Mouse (Mus musculus) liver, embryonic 11.5 days (tissue): ENCODE data around the gene Lekr1. TPM values are rescaled to one million over a fixed set of nuclear protein-coding genes. Genes with fewer than 3 reads are reported as not detected.

Source experiments
- ATAC-seq: fragments of 200-750 bp; cut with Nextera tagmentation; replicated peaks from 2 replicates; pipeline ENCODE4 v1.8.0; 2017; ENCODE audit warnings: moderate number of reproducible peaks, mild to moderate bottlenecking, moderate TSS enrichment, moderate library complexity; ENCODE audit not compliant: low FRiP score
- DNase-seq: peaks from one replicate; pipeline ENCODE4 v3.0.0-alpha.2; 2017; ENCODE audit warnings: low spot score
- H3K27ac ChIP-seq: fragments of 300-500 bp; sonication (generic); 2 replicates; pipeline ENCODE4 v1.5.1; 2014; ENCODE audit warnings: mild to moderate bottlenecking, low read depth, low read length, control low read depth
- H3K27me3 ChIP-seq: fragments of 300-500 bp; sonication (generic); replicated peaks from 2 replicates; pipeline ENCODE4 v1.6.1; 2014; ENCODE audit warnings: low read length, mixed read lengths; ENCODE audit not compliant: control insufficient read depth, insufficient read depth
- H3K36me3 ChIP-seq: fragments of 300-500 bp; sonication (generic); 2 replicates; pipeline ENCODE4 v1.6.1; 2014; ENCODE audit warnings: mild to moderate bottlenecking, low read length, moderate library complexity, mixed read lengths; ENCODE audit not compliant: control insufficient read depth, insufficient read depth
- H3K4me1 ChIP-seq: fragments of 300-500 bp; sonication (generic); replicated peaks from 2 replicates; pipeline ENCODE4 v1.6.1; 2014; ENCODE audit warnings: low read length, mixed read lengths; ENCODE audit not compliant: control insufficient read depth, insufficient read depth
- H3K4me2 ChIP-seq: fragments of 300-500 bp; sonication (generic); 2 replicates; pipeline ENCODE4 v1.6.1; 2014; ENCODE audit warnings: mild to moderate bottlenecking, control low read depth, moderate library complexity
- H3K4me3 ChIP-seq: fragments of 300-500 bp; sonication (generic); 2 replicates; pipeline ENCODE4 v1.5.1; 2014; ENCODE audit warnings: low read depth, low read length, control low read depth
- H3K9ac ChIP-seq: fragments of 300-500 bp; sonication (generic); 2 replicates; pipeline ENCODE4 v1.6.1; 2014; ENCODE audit warnings: low read depth, low read length, control low read depth
- H3K9me3 ChIP-seq: fragments of 300-500 bp; sonication (generic); 2 replicates; pipeline ENCODE4 v1.6.1; 2016; ENCODE audit warnings: low read length, inconsistent platforms, mixed read lengths; ENCODE audit not compliant: control insufficient read depth
- WGBS: fragments of 180-500 bp; shearing (Covaris S2); extraction: QIAGEN DNeasy Blood & Tissue Kit; methylation state at CpG from one replicate; pipeline ENCODE4 v1.1.7; 2014; 5-methylcytosine and 5-hydroxymethylcytosine counted together
- polyA plus RNA-seq: library from polyadenylated mRNA; unstranded; fragments of >200 nt; fragmentation: Nextera tagmentation; extraction: Ambion mirVana; gene quantifications from 2 replicates; pipeline ENCODE4 v1.2.1, GENCODE M21; 2014

Lekr1 gene
- polyA plus RNA-seq, 1 experiment from 2014 or later: 3.7 TPM

DNA sequence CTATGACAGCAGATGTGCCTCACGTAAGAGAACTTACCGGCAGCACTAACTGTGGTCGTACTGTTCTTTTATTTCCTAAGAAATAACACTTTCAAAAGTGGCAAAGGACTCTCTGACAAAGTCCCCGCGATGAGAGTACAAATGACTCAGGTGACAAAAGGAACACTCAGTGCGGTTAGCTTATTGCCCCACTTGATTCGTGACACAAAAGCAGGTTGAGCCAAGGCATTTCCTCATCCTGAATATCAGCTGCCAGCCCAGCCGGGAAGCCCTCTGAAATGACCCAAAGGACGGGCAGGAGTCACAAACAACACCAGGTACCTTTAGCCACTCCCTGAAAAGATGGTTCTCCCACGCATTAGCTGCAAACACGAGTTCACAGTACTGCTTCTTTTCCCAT is 192.1 kb downstream of the Lekr1 start:
- WGBS: 55% methylated on average over 11 of the region's 11 CpGs
- ATAC-seq: no peak
- Histone ChIP-seq H3K9me3 (no peaks in the 10 kb centered on the region), H3K27me3 (no peaks in the 10 kb centered on the region), H3K27ac (no peak overlapping the region), H3K36me3 (no peaks in the 10 kb centered on the region), H3K4me1 (peaks cover 7% of the 10 kb centered on the region), H3K4me2 (no peak overlapping the region; the same call in 1 of the 2 replicates), H3K9ac (no peak overlapping the region), H3K4me3 (no peak overlapping the region)
- DNase-seq: no peak

DNA sequence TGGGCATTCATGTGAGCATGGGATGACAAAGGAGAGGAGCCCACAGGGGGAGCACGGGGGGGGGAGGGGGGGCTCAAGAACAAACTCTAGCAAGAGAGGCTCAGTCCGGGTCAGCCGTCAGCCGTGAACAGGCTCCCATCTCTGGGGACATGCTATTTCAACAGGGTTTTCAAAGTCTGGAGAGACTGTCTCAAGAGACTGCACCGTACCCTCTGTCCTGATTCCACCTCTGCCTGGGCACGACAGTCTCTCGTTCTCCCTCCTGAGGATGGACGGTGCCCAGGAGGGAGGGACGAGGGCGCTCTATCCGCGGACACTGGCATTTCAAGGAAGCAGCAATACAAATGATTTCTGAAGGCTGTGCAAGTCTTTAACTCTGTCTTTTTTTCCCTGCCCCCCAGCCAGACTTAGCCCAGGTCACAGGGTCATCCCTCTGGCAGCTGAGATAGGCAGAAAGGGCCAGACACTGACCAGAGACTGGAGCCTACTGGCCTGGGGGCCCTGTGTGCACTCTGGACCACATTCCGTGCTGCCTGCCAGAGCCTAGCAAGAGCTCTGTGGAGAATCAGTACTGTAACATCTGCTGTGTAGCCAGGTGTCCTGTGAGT is 192.8 kb downstream of the Lekr1 start:
- Histone ChIP-seq H3K27me3 (no peaks in the 10 kb centered on the region), H3K36me3 (no peaks in the 10 kb centered on the region), H3K27ac (no peak overlapping the region), H3K4me2 (peak overlapping the region; percentile 23), H3K9ac (no peak overlapping the region), H3K4me1 (peaks cover 7% of the 10 kb centered on the region), H3K9me3 (no peaks in the 10 kb centered on the region), H3K4me3 (no peak overlapping the region)
- WGBS: 37% methylated on average over 13 of the region's 13 CpGs
- DNase-seq: peak; percentile 51
- ATAC-seq: peak; percentile 58; the same call in 1 of the 2 replicates

DNA sequence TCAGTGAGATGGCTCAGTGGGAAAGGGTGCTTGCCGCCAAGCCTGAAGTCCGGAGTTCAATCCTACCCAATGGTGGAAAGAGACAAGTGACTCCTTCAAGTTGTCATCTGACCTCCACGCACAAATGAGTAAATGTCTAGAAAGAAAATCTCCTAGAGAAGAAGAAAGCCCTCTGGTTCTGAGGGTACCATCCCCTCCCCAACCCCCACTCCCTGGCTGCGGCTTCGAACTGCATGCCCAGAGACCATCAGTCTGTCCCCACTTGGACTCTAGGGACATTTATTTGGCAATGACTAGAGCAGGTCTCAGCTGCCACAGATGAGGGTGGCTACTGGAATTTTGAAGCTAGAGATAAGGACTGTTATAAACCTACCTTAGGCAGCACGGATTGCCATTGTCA is 193.7 kb downstream of the Lekr1 start:
- no peak for DNase-seq
- Histone ChIP-seq H3K4me3 (no peak overlapping the region), H3K27ac (no peak overlapping the region), H3K4me2 (no peak overlapping the region), H3K36me3 (no peaks in the 10 kb centered on the region), H3K27me3 (no peaks in the 10 kb centered on the region), H3K9ac (no peak overlapping the region), H3K4me1 (peaks cover 7% of the 10 kb centered on the region), H3K9me3 (no peaks in the 10 kb centered on the region)
- WGBS: 83% methylated on average over 6 of the region's 6 CpGs
- no peak for ATAC-seq

DNA sequence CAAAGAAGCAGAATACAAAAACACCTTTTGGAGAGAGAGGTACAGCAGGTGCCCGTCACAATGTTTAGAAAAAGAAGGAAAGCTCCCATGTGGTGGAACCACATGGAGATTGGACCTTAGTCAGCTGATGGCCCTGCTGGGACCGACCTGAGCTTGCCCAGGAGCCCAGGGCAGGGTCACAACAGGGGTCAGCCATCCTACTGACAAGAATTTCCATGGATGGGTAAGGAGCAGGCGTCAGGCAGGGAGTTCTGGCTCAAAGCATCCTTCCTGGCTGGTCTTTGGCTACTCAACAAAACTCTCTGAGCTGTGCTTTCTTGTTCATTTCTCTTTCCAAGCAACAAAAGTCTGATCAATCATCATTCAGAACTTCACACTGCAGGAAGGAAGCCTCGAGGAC is 194.9 kb downstream of the Lekr1 start:
- 0 out of 2 replicates have a peak overlapping the region, but pooled peaks have one; percentile 28 for H3K27ac ChIP-seq
- DNase-seq (no peak), ATAC-seq (no peak)
- no peak overlapping the region for H3K9ac ChIP-seq
- H3K4me2 ChIP-seq: no peak overlapping the region
- 39% methylated on average over 4 of the region's 4 CpGs for WGBS
- H3K4me1 ChIP-seq: peaks cover 7% of the 10 kb centered on the region
- no peaks in the 10 kb centered on the region for H3K36me3 ChIP-seq
- no peaks in the 10 kb centered on the region for H3K27me3 ChIP-seq
- no peaks in the 10 kb centered on the region for H3K9me3 ChIP-seq
- H3K4me3 ChIP-seq: no peak overlapping the region

DNA sequence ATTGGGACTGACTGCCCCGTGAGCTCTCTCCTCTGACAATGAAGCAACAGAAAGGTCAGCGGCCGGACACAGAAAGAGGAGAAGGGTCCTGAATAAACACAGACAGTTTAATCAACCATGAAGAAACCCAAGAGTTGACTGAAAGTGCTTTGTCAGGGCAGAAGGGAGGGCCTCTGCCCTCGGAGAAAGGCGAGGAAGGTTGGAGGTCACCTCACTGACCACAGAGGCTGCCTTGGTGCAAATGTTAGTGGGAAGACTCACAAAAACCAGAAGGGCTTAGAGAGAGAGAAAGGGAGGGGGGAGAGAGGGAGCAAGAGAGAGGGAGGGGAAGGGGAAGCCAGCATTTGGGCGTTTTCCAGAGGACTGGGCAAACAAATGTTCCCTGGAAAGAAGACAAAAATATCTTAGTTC is 195.4 kb downstream of the Lekr1 start:
- Histone ChIP-seq H3K36me3 (no peaks in the 10 kb centered on the region), H3K4me2 (no peak overlapping the region), H3K4me3 (no peak overlapping the region), H3K9me3 (no peaks in the 10 kb centered on the region), H3K9ac (no peak overlapping the region), H3K27me3 (no peaks in the 10 kb centered on the region), H3K27ac (0 out of 2 replicates have a peak overlapping the region, but pooled peaks have one; percentile 28), H3K4me1 (peaks cover 7% of the 10 kb centered on the region)
- no peak for DNase-seq
- no peak for ATAC-seq
- 22% methylated on average over 6 of the region's 6 CpGs for WGBS

DNA sequence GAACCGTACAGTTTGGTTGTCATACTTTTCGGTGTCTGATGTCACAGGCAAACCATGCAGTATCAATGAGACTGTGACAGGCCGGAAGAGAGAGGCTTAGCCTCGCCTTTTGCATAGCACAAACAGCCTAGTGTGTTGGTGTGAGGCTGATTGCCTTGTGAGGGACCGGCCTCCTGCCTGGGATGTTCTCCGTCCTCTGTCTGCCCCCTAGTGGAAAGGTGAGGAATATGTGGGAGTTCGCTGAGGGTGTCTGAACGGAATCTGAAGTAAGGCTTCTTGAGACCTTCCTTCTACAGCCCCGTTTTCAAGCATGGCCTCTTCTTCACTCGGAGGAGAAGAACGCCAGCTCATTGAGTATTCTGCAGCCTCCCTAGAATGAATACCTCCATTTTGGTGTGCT is 197.3 kb downstream of the Lekr1 start:
- DNase-seq (peak; percentile 69), ATAC-seq (peak; percentile 70)
- no peaks in the 10 kb centered on the region for H3K27me3 ChIP-seq
- H3K27ac ChIP-seq: no peak overlapping the region
- 3% methylated on average over 11 of the region's 11 CpGs for WGBS
- peaks cover 7% of the 10 kb centered on the region for H3K4me1 ChIP-seq
- H3K4me3 ChIP-seq: no peak overlapping the region
- H3K9ac ChIP-seq: no peak overlapping the region
- H3K4me2 ChIP-seq: 0 out of 2 replicates have a peak overlapping the region, but pooled peaks have one; percentile 4
- H3K9me3 ChIP-seq: no peaks in the 10 kb centered on the region
- H3K36me3 ChIP-seq: no peaks in the 10 kb centered on the region

DNA sequence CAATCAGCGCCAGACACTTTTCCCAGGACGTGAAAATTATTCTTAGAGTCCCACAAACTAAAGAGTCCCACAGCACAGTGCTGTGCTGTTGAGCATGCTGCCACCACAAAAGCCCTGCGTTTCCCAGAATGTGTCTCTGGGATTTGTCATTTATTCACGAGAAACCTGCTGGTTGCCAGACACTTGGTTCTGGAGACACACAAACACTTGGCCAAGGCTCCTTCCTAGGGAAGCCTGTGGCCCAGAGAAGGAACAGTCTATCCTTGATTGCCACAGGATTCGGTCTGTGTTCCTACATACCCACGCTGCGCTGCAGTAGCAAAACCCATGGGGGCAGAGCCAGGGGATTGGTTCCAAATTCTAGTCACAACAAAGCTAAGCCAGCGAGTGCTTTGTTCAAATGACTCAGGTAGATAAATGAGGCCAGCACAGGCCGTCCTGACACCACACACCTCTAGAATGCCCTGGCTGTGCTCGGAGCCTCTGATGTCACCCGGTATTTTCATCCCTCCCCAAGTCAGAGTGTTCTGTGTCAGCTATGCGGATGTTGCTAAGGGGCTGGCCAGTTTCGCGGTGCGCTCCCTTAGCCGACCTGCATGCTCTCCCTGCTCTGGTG is 197.8 kb downstream of the Lekr1 start:
- Histone ChIP-seq H3K4me2 (no peak overlapping the region), H3K9me3 (no peaks in the 10 kb centered on the region), H3K27me3 (no peaks in the 10 kb centered on the region), H3K36me3 (no peaks in the 10 kb centered on the region), H3K4me3 (no peak overlapping the region), H3K9ac (no peak overlapping the region), H3K27ac (no peak overlapping the region), H3K4me1 (peaks cover 7% of the 10 kb centered on the region)
- 52% methylated on average over 16 of the region's 16 CpGs for WGBS
- ATAC-seq (no peak), DNase-seq (no peak)

DNA sequence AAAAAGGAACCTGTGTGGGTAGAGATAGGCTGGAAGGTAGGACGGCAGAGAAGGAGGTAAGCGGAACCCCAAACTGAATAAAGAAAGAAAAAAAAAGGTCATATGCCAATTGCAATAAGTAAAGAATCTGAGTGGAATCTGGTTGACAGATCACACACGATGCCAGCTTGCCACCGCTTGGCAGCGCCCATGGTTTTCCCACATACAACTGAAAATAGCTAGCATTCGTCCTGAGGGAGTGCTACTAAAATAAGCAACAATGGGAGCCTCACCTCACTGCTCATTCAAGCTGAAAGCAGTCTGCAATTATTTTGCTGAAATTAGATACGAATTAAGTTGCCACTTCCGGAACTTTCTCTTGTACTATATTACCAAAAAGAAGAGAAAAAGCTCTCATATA is 202.9 kb downstream of the Lekr1 start:
- no peak for DNase-seq

DNA sequence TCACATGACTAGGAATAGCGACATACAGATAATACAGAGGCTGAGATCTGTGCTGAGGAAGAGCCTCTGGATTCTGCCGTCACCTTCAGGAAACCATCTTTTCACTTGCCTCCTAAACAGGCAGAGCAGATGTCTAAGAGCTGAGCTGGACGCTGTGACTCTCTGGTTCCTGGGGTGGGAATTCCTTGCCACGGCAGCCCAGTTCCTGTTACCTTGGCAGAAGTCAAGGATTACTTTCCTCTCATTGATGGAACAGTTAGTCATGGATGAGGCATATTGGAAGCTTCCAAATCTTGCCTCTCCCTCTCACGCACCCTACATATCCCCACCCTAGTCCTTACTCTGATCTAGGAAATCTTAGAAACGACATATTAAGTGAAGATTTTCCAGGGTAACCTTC is 203.7 kb downstream of the Lekr1 start:
- ATAC-seq (no peak), DNase-seq (no peak)
- Histone ChIP-seq H3K27me3 (no peaks in the 10 kb centered on the region), H3K9me3 (no peaks in the 10 kb centered on the region), H3K4me1 (peaks cover 4% of the 10 kb centered on the region; the same call in 1 of the 2 replicates), H3K9ac (no peak overlapping the region), H3K4me2 (no peak overlapping the region), H3K4me3 (no peak overlapping the region), H3K27ac (no peak overlapping the region), H3K36me3 (no peaks in the 10 kb centered on the region)
- 63% methylated on average over 6 of the region's 6 CpGs for WGBS

More for the DNA sequence above, 202.9 kb downstream of the Lekr1 start:
- WGBS: 89% methylated on average over 8 of the region's 8 CpGs
- H3K4me2 ChIP-seq: no peak overlapping the region
- H3K36me3 ChIP-seq: no peaks in the 10 kb centered on the region
- H3K4me1 ChIP-seq: peaks cover 4% of the 10 kb centered on the region; the same call in 1 of the 2 replicates
- no peak overlapping the region for H3K9ac ChIP-seq
- no peak overlapping the region for H3K4me3 ChIP-seq
- ATAC-seq: no peak
- no peaks in the 10 kb centered on the region for H3K27me3 ChIP-seq
- H3K9me3 ChIP-seq: no peaks in the 10 kb centered on the region
- no peak overlapping the region for H3K27ac ChIP-seq
